Mouse (Mus musculus) heart, postnatal 0 days (tissue): ENCODE measurements around the gene Cntnap1.

Source experiments
- CTCF ChIP-seq: IDR thresholded peaks from 2 replicates; pipeline ENCODE4 v1.5.1; 2016; ENCODE audit warnings: antibody characterized with exemption, control low read depth, low read depth
- EP300 ChIP-seq: IDR thresholded peaks from 2 replicates; pipeline ENCODE4 v1.6.1; 2016; ENCODE audit warnings: antibody characterized with exemption, low read depth

- no peak for TF ChIP-seq CTCF
- TF ChIP-seq EP300: no peak
Measured at GRCm38 (mm10) chr11:101169301-101170107, 819 bp upstream of the Cntnap1 start.
